Mouse (Mus musculus) ES-CJ7 (cell line): ENCODE data around the gene Traf3.

Source experiments
- DNase-seq: peaks from one replicate; pipeline ENCODE4 v3.0.0; 2011; ENCODE audit warnings: low read depth, low spot score

Gene Traf3

DNA sequence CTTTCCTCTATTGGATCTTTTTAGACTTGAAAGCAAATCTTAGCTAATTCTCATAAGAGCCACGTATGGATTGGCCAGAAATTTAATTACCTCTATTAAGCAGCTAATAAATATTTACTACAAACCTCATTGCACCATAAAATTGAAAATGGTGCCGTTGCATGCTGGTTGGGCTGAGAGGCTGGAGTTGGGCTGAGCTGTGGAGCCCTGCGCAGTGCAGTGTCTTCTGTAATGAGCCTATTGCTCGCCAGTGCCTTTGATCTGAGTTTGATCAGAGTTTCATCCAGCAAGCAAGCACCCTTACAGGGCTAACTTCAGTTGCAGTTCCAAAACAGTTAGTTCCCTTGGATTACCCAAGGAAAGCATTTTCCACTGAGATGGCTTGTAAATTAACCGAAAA is 12.2 kb upstream of the Traf3 start:
- DNase-seq: no peak

DNA sequence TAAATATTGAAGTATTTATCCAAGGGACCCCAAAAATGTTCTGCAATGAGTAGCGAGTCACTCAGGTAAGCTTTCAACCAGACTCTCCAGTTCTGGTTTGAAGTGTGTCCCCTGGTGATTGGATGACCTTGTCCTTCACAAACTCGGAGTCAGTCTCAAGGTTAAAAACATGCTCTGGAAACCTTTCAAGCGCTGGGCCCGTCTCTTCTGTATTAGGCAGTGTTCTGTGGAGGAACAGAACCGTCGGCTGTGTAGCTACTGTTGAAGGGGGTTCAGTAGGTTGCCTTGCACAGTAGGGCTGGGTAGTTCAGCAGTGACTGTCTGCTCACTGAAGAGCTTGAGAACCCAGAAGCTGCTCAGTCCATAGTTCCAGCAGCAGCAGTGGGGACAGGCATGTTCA is 11.5 kb upstream of the Traf3 start:
- no peak for DNase-seq

DNA sequence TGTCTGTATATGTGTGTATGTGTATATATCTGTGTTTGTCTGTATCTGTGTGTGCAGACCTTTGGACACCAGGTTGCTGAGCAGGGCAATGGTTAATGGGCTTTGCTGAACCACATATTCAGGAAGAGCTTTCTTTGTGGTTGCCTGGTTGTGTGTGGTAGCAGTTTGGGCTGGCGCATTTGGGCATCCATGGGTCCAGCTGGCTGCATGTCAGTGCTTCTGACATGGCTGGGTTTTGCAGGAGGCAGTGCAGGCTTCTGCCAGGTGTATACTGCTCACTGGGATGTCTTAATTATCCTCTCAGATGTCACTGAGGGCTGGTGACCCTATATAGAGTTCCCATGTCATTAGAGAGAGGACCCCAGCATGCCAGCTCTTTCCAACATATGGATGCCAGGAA is 10.4 kb upstream of the Traf3 start:
- DNase-seq: no peak

DNA sequence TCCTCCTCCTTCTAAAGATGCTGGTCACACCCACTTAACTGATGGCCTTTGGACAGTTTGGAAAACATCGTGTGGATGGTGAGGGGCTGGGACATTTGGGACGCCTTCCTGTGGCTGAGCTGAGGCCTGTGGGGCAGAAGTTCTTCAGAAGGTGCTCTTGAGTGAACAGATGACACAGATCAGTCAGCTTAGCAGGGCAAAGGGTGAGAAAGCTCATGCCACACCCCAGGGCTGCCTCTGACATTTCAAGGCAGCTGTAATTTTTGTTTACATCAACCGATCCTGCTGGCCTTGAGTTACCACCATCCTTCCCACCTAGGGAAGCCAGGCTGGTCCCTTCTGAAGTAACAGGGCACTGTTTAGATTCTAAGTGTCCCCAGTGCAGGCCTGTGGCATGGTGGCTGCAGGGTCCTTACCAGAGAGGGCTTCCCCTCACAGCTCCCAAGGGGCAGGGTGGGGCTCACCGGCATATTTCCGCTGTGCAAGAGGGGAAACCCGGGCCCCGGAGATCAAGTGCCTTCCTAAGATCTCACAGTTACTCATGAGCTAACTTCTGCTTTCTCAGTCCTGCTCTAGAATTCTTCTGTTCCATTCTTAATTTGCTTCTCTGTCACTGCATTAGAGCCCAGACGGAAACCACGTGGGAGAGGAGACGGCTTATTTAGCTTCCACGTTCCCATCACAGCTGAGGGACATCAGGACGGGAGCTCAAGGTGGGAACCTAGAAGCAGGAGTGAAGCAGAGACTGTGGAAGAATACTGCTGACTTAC is 6.3 kb upstream of the Traf3 start:
- no peak for DNase-seq

DNA sequence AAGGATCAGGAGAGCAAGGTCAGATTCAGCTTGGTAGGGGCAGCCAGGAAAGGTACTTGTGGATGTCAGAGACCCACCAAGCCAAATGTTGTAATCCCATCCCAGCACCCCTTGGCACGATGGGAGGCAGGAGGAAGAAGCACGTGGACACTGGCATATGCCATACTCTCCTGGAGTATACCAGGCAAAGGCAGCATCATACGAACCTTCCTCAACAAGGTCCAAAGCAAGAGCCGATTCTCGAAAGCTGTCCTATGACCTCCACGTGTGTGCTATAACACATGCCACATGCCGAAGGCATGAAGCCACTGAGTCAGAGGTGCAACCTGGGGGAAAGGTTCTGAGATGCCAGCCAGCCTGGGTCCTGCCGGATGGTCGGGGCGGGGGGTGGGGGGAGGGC is 5.3 kb upstream of the Traf3 start:
- DNase-seq: no peak

DNA sequence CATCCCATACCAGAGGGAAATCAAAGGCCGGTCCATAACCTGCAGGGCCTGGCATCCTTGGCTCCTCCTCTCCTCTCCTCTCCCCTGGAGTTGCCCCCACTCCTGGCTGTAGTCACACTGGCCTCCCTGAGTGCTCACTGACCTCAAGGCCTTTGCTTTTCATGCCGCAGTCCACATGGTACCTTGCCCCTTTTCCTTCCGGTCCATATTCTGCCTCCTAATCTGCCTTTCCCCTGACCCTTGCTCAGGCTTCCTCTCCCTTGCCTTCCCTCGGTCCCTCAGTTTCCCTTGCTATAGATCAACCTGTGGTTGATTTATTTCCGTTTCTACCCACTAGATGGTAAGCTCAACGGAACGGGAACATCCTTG is 4.2 kb upstream of the Traf3 start:
- DNase-seq: no peak

DNA sequence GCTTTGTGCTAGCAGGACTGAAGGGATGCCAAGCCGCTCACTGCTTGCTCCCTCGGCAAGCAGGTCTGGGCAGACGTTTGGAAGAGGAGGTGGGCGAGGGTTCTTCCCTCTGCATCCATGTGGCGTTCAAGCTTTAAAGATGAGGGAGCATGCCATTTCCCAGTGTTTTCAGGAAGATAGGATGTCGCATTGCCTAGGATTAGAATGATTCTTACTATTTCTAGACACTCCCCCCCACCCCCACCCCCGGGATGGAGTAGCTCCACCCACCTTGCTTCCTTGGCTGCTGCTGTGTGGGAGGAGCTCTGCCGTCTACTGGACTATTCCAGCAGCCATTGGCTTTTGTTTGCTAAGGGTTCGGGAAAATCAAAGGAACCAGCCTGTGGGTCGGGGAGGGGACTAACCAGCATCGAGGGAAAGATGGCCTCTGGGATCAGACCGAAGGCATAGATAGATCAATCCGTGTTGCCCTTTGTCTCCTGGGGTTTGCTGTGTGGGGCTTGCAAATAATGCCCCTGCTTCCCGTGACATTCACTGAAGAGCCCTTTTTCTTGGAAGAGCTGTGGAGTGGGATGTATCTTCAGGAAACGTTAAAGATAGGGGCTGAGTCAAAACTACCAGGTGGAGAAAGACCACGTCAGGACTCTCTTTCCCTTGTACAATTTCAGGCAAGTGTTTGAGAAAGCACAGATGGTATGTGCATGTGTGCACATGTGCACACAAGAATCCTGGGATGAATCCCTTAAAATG is 3.7 kb upstream of the Traf3 start:
- peak; percentile 89 for DNase-seq

DNA sequence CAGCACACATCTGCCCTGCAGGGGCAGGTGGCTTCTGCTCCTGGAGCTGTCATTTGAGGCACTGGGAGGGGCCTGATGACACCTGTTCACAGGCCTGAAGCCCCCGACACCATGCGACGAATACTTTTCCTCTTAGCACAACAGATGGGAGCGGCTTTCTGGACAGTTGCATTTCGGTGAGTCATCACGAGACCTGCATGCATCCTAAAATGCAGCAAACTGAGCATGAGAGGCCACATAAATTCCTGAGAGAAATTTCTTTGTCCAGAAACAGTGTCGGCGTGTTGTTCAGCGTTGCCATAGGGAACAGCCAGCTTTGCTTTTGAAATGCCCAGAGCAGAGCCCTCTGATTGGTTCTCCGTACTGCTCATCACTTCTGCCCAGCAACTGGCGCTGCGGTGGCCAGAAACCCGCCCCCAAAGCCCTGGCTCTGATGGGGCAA is 1.8 kb upstream of the Traf3 start:
- DNase-seq: peak; percentile 90

DNA sequence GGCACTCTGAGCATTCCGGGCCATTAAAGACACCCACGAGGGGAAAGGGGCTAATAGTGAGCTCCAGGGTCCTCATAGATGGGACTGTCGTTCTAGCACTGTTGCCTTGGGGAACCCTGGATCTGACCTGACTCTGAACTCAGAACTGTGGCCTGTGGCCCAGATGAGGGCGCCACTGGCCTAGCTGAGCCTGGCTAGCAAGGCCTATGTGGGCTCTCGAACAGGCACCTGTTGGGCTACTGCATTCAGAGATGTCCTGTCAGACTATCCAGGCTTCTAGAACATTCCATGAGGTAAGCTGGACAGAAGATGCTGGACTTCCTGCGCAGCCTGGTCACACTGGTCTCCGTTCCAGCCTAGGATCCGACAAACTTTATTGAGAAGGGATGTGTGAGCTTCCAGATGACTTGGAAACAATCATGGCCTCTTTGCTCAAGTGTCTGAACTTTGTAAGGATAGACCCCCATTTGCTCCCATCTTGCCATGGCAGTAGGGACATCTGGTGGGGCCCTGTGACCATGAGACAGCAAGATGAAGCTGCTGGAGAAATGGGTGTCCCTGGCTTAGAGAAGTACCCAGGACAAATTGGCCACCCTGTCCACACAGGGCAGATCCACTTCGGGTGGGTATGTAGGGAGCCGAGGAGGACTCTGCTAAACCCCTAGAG is 891 bp upstream of the Traf3 start:
- peak; percentile 63 for DNase-seq

DNA sequence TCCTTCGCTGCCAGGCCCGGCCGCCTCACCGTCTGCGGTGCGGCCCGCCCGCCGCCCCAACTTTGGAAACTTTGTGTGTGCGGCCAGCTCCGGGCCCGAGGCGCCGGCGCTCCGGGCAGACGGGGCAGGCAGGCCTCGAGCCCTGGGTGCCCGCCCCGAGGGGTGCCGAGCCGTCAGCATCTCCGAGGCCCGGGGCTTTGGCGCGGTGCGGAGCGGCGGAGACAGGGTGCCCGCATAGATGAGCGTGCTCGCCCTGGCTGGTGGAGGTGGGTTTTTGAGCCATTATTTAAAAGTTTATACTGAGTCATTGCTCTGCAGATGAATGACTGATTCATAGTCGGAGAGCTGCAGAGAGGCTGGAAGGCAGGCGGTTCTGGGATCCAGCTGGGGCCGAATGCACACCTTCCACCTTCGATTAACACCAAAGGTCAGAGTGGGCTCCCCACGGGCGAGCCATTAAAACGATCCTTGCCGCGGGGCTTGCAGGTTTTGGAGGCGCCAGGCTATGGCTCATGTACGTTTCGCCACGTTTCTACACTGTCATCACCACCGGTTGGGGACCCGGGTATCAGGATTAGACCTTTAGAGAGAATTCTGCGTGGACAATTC is 615 bp downstream of the Traf3 start:
- no peak for DNase-seq

DNA sequence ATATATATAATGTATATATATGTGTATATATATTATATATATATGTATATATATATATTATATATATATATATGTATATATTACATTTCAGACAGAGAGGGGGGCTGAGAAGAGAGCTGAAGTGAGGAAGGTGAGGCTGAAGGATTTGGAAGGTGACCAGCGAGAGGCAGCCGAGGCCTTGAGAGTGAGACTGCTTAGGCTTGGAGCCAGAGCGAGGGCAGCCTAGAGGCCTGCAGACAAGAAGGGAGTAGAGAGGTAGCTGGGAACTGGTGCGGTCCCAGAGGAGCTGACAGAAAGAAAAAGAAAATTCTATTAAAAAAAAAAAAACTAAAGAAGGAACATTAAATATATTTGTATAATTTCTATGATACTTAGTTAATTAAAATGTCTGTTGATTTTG is 2.7 kb downstream of the Traf3 start:
- no peak for DNase-seq

DNA sequence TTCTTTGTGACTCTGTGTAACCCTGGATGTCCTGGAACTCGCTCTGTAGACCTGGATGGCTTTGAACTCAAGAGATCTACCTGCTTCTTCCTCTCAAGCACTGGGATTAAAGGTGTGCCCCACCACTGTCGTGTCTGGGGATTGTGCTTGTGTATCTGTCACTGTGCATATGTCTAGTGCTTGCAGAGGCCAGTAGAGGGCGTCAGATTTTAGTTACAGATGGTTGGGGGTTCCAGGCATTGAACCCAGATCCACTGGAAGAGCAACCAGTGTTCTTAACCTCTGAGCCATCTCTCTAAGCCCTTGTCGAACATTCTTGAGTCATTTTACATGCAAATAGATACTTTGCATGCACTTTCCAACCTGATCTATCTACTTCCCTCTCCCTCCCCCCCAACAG is 12.6 kb downstream of the Traf3 start:
- peak; percentile 40 for DNase-seq

DNA sequence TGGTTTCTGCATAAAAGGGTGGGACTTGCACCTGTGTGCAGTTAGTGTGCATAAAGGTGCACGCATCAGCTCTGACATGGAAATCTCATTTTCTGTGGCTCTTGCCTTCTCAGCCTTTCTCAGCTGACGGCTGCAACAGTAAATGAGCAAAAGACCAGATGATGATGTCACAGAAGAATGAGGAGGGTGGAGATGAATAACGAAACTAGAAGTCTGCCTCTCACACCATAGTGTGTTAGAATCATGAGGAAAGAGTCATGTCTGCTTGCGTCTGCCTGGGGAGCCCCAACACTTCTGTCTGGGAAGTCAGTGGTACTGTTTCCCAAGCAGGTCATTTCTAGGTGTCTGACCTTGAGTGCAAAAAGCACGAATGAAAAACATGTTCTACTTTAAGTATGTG is 15.7 kb downstream of the Traf3 start:
- no peak for DNase-seq

DNA sequence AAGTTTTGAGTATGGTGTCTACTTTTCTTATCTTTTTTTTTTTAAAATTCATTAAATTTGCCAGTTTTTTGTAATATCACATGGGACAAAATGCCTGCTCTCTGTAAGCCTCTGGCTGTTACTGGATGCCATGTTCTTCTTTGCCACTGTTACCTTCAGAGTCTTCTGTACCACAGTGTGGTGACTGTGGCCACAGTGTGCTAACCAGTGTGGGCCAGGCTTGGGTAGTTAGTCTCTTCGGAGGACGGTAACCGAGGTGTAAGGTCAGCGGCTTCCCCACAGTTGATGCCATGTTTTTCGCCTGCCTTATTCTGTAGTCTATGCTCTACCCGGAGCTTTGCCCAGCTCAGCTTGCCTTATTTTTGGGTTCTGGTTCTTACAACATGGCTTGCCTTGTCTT is 16.2 kb downstream of the Traf3 start:
- no peak for DNase-seq

DNA sequence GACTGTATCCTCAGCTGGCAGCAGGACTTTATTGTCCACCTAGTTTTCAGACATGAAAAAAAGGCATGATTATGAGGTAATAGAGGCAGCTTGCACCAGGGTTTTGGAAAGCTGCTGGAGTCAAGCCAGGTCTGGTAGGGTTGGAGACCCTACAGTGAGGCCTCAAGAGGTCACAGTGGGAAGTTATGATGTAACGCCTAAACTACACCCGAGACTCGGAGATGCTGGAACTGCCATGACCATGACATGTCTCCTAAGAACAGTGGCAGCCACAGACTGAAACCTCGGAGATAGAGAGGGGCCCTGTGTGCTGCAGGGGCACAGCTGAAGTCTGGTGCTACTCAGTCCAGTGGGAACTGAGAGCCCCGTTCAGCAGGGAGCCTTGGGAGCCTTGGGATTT is 18.3 kb downstream of the Traf3 start, which contains the start of gene 4930595D18Rik:
Gene 4930595D18Rik (minus strand): TSS at position 16 of the 400 bp plus-strand sequence.
- DNase-seq: no peak

DNA sequence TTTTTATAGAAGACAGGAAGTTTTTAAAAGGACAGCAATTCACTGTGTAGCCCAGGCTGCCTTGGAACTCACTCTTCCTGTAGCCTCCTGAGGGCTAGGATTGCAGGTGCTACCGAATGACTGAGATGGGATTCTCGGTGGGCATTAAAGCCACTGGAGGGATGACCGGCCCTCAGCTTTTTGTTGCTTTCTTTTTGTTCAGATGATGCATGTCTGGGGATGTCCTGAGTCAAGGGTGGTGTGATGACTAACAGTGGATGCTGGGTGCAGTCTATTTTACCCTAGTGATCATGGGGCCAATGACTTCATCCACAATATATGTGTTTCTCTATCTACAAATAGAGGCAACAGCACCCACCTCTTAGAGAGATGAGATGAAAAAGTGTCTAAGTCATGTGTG is 20.8 kb downstream of the Traf3 start:
- no peak for DNase-seq

DNA sequence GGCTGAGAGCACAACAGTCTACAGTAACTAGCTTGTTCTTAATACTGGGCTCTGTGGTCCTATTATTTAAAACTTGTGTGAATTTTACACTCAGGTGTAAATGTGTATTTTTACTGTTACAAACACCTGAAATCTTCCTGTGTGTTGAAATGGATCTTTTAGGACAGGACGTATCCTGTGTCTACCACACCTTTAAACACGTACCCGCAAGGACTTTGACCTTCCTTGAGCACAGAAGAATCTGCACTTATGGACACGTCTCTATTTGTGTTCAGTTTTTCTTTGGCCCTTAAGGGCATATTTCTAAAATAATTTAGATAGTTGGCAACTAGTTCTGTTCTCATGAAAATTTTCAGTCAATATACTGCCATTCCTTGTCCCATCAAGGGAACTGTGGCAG is 22.1 kb downstream of the Traf3 start:
- no peak for DNase-seq

DNA sequence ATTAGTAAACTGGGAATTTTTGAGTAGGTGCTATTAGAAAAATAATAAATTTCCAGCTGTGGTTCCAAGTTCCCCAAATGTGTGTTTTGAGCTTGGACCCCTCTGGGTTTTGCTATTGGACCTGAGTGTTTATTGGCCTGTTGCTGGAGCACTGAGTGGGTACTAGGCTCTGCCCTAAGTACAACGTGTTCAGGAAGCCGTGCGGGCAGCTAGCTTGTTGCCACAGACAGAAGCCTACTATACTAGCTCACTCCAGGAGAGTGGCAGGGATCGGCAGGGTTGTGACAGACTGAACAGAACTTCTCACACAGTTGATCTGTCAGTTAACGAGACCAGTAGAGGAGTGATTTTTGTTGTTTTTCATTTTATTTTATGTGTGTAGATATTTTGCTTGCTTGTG is 24.2 kb downstream of the Traf3 start:
- no peak for DNase-seq

DNA sequence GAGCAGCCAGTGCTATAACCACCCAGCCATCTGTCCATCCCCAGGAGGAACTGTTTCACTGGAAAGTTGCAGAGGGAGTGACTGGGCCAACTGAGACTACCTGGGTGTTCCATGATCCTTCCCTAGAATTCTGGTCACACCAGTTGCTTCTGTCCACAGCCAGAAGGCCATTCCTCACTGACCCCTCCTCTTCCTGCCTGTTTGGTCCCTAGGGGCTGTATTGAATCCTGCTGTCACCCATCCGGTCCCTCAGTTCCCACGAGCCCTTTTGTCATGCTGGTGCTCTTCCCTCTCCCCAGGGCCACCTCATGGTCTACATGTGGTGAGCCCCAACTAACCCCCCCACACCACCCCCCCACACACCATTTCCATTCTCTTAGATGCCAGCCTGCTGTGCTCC is 24.7 kb downstream of the Traf3 start:
- no peak for DNase-seq

DNA sequence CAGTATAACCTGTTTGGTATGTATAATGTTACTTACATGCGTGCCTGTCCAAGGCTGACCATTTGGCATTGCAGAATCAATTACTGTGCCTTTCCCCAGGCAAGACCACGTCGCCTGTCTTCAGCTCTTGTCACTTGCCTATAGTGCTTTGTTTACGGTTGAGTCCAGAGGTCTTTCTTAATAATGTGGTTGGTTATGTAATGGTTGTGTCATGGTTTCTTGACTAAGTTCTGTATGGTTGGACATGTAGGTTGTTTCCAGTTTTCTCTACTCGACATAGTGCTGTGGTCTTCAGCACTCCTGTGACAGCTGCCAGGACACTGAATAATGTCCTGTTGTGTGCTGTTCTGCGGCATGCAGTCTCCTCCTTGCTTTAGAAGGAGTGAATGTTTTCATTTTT is 26.6 kb downstream of the Traf3 start:
- DNase-seq: no peak

DNA sequence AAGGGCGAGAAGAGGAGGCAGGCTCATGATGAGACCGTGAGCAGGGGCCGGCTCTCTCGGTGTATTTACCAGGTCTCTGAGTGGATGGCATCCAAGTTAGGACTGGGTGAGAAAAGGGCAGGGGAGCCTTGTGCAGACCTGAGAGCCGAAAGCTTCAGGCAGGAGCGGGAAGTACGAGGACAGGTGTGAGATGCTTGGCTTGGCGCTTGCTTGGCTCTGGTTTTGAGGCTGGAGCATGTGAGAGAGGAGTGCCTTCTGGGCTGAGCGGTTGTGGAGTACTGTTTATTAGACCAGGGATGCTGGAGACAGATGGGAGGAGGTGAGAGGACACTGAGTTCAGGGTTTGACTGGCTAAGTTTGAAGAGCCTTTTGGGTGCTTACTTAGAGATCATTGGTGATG is 27.2 kb downstream of the Traf3 start:
- no peak for DNase-seq

DNA sequence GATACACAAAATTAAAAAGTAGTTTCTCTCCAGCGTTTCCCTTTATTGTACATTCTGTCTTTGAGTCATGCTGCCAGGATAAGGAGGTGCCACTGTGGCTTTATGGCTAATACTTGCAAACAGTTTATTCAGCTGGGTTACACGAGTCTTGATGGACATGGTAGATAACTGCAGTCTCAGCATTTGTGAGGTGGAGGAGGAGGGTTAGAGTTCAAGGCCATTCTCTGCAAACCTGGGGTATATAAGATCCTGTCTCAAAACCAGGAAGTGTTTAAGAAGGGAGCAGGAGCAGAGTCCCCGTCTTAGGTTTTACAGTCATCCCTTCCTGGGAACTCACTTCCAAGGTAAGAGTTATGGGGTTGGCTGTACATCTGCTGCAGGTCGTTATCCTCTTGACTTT is 30.4 kb downstream of the Traf3 start:
- no peak for DNase-seq
